Mouse (Mus musculus): ENCODE results near the gene Corin. TPM values are rescaled to one million over a fixed set of nuclear protein-coding genes. Genes with fewer than 3 reads are reported as not detected.

Gene Corin
- polyA plus RNA-seq, 1 experiment from 2014 or later, result 0.01 TPM

DNA sequence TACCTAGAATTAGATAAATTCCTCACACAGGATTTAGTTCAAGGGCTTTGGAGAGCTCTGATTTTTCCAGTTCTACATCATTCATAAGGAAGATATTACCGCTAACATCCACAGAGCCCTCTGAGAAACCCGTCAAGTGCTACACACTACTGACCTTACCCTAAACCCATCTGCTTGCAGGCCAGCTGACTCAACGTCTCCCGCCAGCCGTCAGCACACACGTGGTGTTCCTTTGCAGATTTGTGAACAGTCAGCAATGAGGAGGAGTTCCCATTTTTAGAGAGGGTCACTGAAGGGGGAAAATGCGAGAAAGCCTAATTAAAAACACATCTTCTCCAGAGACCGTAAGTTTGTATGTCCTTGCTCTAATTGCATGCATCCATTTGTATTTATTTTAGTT lies 174.8 kb downstream of the Corin start:
- Histone ChIP-seq H3K9me3 (replicated peaks) (no peaks in the 10 kb centered on the region), H3K4me3 (replicated peaks) (no peak overlapping the region), H3K9ac (no peak overlapping the region), H3K4me2 (no peak overlapping the region), H3K4me1 (replicated peaks) (no peaks in the 10 kb centered on the region), H3K27me3 (no peaks in the 10 kb centered on the region), H3K36me3 (replicated peaks) (no peaks in the 10 kb centered on the region), H3K27ac (replicated peaks) (no peak overlapping the region)
- 54% methylated on average over 8 of the region's 8 CpGs for WGBS (ENCODE audit: insufficient replicate concordance)
- no peak for ATAC-seq (ENCODE audit: insufficient read depth)

DNA sequence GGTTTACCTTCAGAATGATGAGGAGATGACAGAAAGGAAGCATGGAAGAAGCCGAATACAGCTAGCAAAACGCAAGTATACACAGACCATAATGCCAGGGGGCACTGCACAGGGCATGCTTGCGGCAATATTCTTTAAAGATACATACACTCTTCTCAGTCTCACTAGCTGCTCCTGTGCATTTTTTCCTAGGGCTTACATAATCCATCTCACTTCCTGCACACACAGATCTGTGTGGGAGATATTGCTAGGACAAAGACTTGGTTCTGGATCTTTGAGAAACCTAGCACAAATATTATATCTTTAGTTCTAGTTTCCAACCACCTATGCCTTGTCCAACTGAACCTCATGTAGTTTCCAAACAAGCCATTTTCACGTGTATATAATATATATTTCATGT lies 189.0 kb downstream of the Corin start:
- H3K4me3 ChIP-seq (replicated peaks), result no peak overlapping the region
- no peaks in the 10 kb centered on the region for H3K36me3 ChIP-seq (replicated peaks)
- no peak overlapping the region for H3K4me2 ChIP-seq
- H3K27ac ChIP-seq (replicated peaks), result no peak overlapping the region
- H3K9ac ChIP-seq, result no peak overlapping the region
- H3K27me3 ChIP-seq, result no peaks in the 10 kb centered on the region
- ATAC-seq (ENCODE audit: insufficient read depth), result no peak
- no peaks in the 10 kb centered on the region for H3K4me1 ChIP-seq (replicated peaks)
- H3K9me3 ChIP-seq (replicated peaks), result no peaks in the 10 kb centered on the region
- WGBS (ENCODE audit: insufficient replicate concordance), result 60% methylated on average over 4 of the region's 4 CpGs

DNA sequence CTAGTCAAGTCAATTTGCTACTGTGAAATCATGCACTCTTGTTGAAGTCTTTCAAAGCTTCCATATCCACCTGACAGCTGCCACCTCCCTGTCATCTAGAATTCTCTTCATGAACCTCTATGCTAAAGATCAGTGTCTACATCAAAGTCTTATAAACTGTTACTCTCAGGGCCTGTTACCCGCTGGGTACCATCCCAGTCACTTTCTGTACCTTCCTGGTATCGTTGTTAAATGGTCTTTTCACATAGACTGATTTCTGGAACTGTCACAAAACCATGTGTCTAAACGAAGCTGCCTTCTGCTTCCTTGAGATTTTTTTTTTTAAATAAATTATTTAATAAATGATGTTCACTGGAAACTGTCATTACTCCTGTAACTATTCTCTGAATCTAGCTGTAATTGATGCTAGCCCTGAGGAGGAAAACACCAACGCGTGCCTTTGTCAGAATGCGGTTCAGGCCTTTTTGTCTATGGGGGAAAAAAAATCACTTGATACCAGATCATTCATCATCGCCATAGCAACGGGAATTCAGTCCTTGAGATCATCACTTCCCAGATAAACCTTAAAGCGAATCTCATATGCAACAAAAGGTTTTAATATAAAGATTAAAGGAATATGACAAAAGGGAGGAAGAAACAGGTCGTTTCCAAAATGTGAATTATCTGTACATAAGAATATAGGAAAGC lies 205.7 kb downstream of the Corin start:
- Histone ChIP-seq H3K27me3 (no peaks in the 10 kb centered on the region), H3K9ac (no peak overlapping the region), H3K4me1 (replicated peaks) (no peaks in the 10 kb centered on the region), H3K9me3 (replicated peaks) (no peaks in the 10 kb centered on the region), H3K4me3 (replicated peaks) (no peak overlapping the region), H3K4me2 (no peak overlapping the region), H3K27ac (replicated peaks) (no peak overlapping the region), H3K36me3 (replicated peaks) (0 out of 2 replicates have a peak, but pooled peaks cover 10% of the 10 kb centered on the region)
- 72% methylated on average over 10 of the region's 10 CpGs for WGBS (ENCODE audit: insufficient replicate concordance)
- no peak for ATAC-seq (ENCODE audit: insufficient read depth)

DNA sequence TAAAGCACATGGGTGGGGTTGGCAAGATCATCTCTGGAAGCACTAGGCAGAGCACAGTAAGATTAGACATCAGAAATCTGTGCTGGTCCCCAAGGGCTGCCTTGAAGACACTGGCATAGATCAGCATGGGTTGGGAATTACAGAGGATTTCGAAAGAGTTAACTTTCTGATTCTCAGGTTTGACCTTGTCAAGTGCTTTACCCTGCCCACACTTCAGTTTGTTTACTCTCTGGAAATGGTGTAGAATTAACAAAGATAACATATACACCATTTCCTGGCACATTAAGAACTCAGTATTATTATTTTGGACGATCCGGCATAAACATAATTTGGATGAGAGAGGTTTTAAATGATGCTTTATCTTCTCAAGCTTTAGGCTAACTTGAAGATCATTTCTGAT lies 219.2 kb downstream of the Corin start:
- no peak for ATAC-seq (ENCODE audit: insufficient read depth)
- no peak overlapping the region for H3K4me2 ChIP-seq
- no peak overlapping the region for H3K4me3 ChIP-seq (replicated peaks)
- no peaks in the 10 kb centered on the region for H3K9me3 ChIP-seq (replicated peaks)
- no peak overlapping the region for H3K9ac ChIP-seq
- peaks cover 26% of the 10 kb centered on the region for H3K36me3 ChIP-seq (replicated peaks)
- H3K27me3 ChIP-seq, result no peaks in the 10 kb centered on the region
- no peak overlapping the region for H3K27ac ChIP-seq (replicated peaks)
- 72% methylated on average over 3 of the region's 3 CpGs for WGBS (ENCODE audit: insufficient replicate concordance)
- H3K4me1 ChIP-seq (replicated peaks), result no peaks in the 10 kb centered on the region

DNA sequence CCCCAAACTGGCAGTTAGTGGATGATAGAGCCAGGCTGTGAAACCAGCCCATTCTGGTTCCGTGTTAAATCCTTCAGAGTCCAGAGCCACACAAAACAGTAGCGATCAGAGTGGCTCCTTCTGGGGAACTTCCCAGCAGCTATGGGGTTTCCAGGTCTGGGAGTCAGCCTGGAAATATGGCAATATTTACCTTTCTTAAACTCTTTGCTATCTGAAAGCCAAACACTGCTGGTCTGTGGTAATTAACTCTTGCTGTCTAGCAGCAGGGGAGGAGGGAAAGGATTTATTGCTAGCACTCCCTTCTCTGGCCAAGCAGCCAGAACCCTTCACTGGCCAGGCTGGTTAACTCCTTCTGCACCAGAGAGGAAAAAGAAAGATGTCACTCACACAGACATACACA lies 221.4 kb downstream of the Corin start:
- H3K4me1 ChIP-seq (replicated peaks), result no peaks in the 10 kb centered on the region
- H3K36me3 ChIP-seq (replicated peaks), result peaks cover 17% of the 10 kb centered on the region; the same call in 1 of the 2 replicates
- no peak overlapping the region for H3K4me2 ChIP-seq
- no peak for ATAC-seq (ENCODE audit: insufficient read depth)
- WGBS (ENCODE audit: insufficient replicate concordance), result 55% methylated on average over 2 of the region's 2 CpGs
- H3K27ac ChIP-seq (replicated peaks), result no peak overlapping the region
- no peaks in the 10 kb centered on the region for H3K27me3 ChIP-seq
- H3K4me3 ChIP-seq (replicated peaks), result no peak overlapping the region
- no peaks in the 10 kb centered on the region for H3K9me3 ChIP-seq (replicated peaks)
- no peak overlapping the region for H3K9ac ChIP-seq

DNA sequence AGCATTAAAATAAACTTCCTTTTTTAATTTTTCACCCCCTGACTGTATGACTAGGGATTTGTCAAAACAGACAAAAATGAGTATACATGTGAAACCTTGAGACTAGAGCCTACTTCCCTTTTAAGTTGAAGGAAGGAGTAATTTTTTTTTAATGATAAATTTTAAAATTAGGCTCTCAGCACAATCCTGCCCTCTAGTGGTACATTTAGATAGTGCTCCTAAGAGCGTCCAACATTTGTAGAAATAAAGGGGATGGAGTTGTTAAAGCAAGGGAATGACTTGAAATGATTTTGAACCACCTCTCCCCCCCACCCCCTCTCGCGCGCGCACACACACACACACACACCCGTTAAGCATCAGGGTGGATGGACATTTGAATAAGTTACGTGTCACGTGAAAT lies 234.6 kb downstream of the Corin start:
- WGBS (ENCODE audit: insufficient replicate concordance), result 55% methylated on average over 8 of the region's 8 CpGs
- H3K9me3 ChIP-seq (replicated peaks), result no peaks in the 10 kb centered on the region
- no peak overlapping the region for H3K27ac ChIP-seq (replicated peaks)
- no peak for ATAC-seq (ENCODE audit: insufficient read depth)
- no peak overlapping the region for H3K9ac ChIP-seq
- H3K4me1 ChIP-seq (replicated peaks), result peaks cover 9% of the 10 kb centered on the region; the same call in 1 of the 2 replicates
- H3K4me2 ChIP-seq, result no peak overlapping the region
- no peak overlapping the region for H3K4me3 ChIP-seq (replicated peaks)
- no peaks in the 10 kb centered on the region for H3K27me3 ChIP-seq
- peaks cover 13% of the 10 kb centered on the region for H3K36me3 ChIP-seq (replicated peaks)

DNA sequence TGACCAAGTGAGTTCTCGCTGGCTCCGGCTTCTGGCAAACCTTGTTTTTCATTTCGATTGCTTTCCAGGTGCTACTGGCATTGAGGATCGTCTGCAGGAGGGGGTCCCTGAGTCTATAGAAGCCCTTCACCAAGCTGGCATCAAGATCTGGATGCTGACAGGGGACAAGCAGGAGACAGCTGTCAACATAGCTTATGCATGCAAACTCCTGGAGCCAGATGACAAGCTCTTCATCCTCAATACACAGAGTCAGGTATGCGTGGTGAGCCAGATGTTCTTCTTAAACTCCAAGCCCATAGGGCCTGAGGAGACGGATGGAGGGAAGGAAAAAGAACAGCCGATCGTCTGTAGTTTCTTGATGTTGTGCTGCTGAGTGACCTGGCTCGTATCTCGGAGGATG lies 235.1 kb downstream of the Corin start:
- Histone ChIP-seq H3K4me3 (replicated peaks) (no peak overlapping the region), H3K4me1 (replicated peaks) (peaks cover 9% of the 10 kb centered on the region; the same call in 1 of the 2 replicates), H3K9ac (no peak overlapping the region), H3K27me3 (no peaks in the 10 kb centered on the region), H3K36me3 (replicated peaks) (peaks cover 17% of the 10 kb centered on the region), H3K4me2 (no peak overlapping the region), H3K9me3 (replicated peaks) (no peaks in the 10 kb centered on the region), H3K27ac (replicated peaks) (no peak overlapping the region)
- no peak for ATAC-seq (ENCODE audit: insufficient read depth)
- 73% methylated on average over 10 of the region's 10 CpGs for WGBS (ENCODE audit: insufficient replicate concordance)

DNA sequence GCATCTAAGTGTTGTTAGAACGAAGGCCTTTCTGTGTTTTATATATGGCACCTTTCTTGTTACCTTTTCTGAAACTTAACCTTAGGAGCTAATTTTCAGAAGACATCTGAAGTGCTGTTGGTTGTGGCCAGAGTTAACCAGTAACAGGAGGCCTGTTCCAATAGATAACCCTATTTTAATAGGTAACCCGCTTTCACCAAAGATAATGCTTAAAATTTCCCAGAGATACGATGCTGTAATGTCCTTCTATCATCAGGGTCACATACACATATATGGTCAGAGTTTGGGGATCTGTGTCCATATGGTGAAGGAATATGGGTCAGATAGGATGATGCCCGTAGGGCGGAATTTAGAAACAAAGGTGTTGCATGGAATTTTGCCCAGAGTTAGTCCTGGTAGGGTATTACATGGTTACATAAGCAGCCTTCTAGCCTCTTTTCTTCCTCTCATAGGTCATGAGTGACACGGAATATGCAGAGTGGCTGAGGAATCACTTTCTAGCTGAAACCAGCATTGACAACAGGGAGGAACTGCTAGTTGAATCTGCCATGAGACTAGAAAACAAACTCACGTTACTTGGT lies 237.2 kb downstream of the Corin start:
- Histone ChIP-seq H3K9ac (no peak overlapping the region), H3K27me3 (no peaks in the 10 kb centered on the region), H3K27ac (replicated peaks) (no peak overlapping the region), H3K36me3 (replicated peaks) (peaks cover 23% of the 10 kb centered on the region), H3K4me1 (replicated peaks) (peaks cover 9% of the 10 kb centered on the region; the same call in 1 of the 2 replicates), H3K4me3 (replicated peaks) (no peak overlapping the region), H3K4me2 (no peak overlapping the region), H3K9me3 (replicated peaks) (no peaks in the 10 kb centered on the region)
- 62% methylated on average over 7 of the region's 7 CpGs for WGBS (ENCODE audit: insufficient replicate concordance)
- no peak for ATAC-seq (ENCODE audit: insufficient read depth)

DNA sequence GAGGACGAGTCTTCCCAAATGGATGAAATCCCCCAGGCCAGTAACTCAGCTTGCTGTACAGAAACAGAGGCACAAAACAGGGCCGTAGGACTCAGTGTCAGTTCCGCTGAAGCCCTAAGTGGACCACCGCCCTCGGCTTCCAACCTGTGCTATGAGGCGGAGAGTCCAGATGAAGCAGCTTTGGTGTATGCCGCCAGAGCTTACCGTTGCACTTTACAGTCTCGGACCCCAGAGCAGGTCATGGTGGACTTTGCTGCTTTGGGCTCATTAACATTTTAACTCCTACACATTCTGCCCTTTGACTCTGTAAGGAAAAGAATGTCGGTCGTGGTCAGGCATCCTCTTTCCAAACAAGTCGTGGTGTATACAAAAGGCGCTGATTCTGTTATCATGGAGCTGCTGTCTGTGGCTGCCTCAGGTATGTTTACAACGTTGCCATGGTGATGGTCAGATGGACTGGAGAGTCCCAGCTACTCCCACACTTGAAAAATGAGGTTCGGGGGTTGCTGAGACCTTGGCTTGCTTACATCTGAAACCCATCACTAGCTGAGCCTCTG lies 240.0 kb downstream of the Corin start:
- no peak overlapping the region for H3K4me2 ChIP-seq
- H3K4me1 ChIP-seq (replicated peaks), result peaks cover 11% of the 10 kb centered on the region
- H3K4me3 ChIP-seq (replicated peaks), result no peak overlapping the region
- no peak overlapping the region for H3K9ac ChIP-seq
- no peaks in the 10 kb centered on the region for H3K9me3 ChIP-seq (replicated peaks)
- 70% methylated on average over 15 of the region's 15 CpGs for WGBS (ENCODE audit: insufficient replicate concordance)
- peaks cover 31% of the 10 kb centered on the region for H3K36me3 ChIP-seq (replicated peaks)
- ATAC-seq (ENCODE audit: insufficient read depth), result no peak
- H3K27me3 ChIP-seq, result no peaks in the 10 kb centered on the region
- H3K27ac ChIP-seq (replicated peaks), result no peak overlapping the region

DNA sequence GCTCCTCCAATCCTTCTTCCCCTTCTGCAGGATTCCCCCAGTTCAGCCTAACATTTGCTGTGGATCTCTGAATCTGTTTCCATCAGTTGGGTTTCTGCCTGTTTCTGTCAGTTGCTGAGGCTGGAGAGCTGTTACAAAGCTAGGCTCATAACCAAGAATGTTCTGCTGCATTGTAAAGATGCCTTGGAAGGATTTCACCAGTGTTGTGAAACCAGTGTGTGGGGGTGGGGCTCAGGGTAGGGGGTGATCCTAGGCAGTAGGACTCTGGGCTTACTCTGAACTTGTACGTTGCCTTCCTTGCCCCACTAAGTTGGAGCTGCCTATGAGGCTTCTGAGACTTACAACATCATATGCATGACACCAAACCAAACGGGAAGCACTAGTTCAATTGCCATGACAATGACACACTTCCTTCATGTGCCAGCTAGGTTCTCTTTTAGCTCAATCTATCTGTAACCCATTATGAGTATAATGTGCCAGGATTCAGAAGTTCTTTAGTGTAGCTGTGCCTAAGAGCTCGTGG lies 242.4 kb downstream of the Corin start:
- peaks cover 26% of the 10 kb centered on the region for H3K36me3 ChIP-seq (replicated peaks)
- no peak overlapping the region for H3K9ac ChIP-seq
- peaks cover 26% of the 10 kb centered on the region for H3K4me1 ChIP-seq (replicated peaks)
- no peaks in the 10 kb centered on the region for H3K9me3 ChIP-seq (replicated peaks)
- no peak overlapping the region for H3K4me2 ChIP-seq
- no peaks in the 10 kb centered on the region for H3K27me3 ChIP-seq
- H3K4me3 ChIP-seq (replicated peaks), result no peak overlapping the region
- 67% methylated on average over 3 of the region's 3 CpGs for WGBS (ENCODE audit: insufficient replicate concordance)
- ATAC-seq (ENCODE audit: insufficient read depth), result no peak
- no peak overlapping the region for H3K27ac ChIP-seq (replicated peaks)

DNA sequence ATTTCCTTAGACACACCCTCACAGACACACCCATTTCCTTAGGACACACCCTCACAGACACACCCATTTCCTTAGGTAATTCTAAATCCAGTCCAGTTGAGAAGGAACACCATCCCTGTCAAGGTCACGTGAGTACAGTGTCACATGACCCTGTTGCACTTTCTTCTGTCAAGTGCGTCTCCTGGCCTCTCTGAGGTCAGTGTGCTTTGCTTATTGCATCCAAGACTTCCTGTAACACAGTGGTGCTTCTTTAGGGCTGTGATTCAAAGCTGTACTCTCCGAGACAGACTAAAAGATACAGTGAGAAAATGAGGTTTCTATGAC lies 245.0 kb downstream of the Corin start:
- Histone ChIP-seq H3K9ac (no peak overlapping the region), H3K27ac (replicated peaks) (no peak overlapping the region), H3K4me1 (replicated peaks) (peaks cover 28% of the 10 kb centered on the region), H3K9me3 (replicated peaks) (no peaks in the 10 kb centered on the region), H3K27me3 (no peaks in the 10 kb centered on the region), H3K4me3 (replicated peaks) (no peak overlapping the region), H3K4me2 (no peak overlapping the region), H3K36me3 (replicated peaks) (peaks cover 33% of the 10 kb centered on the region)
- no peak for ATAC-seq (ENCODE audit: insufficient read depth)
- WGBS (ENCODE audit: insufficient replicate concordance), result 63% methylated on average over 3 of the region's 3 CpGs
